ENCODE assay signal across 8 mouse cellular contexts in genomic region chr16:91935108-91935507, GRCm38 (mm10).
DNase-seq lines count a peak whose midpoint lies in the region; ATAC-seq and TF ChIP-seq lines count a peak whose summit lies in the region.

No protein-coding gene starts in this region.

- no peak overlapping the region for H3K4me3 ChIP-seq in midbrain, postnatal 0 days (ENCODE audit: low read depth, low read length)
- H3K4me3 ChIP-seq in midbrain, embryonic 11.5 days (ENCODE audit: low read depth, low read length), result no peak overlapping the region

- H3K36me3 ChIP-seq in midbrain, postnatal 0 days (ENCODE audit: insufficient read depth, low read length), result peaks cover under 1% of the 10 kb centered on the region; the same call in 1 of the 2 replicates
- no peaks in the 10 kb centered on the region for H3K36me3 ChIP-seq in midbrain, embryonic 11.5 days (ENCODE audit: control insufficient read depth, insufficient read depth, low read length)

- no peak overlapping the region for H3K9ac ChIP-seq in midbrain, postnatal 0 days (replicated peaks; ENCODE audit: low read length, poor library complexity, severe bottlenecking)
- H3K9ac ChIP-seq in midbrain, embryonic 11.5 days (ENCODE audit: low read length), result no peak overlapping the region

- H3K9me3 ChIP-seq in midbrain, postnatal 0 days (ENCODE audit: low read length), result no peaks in the 10 kb centered on the region
- H3K9me3 ChIP-seq in midbrain, embryonic 11.5 days (ENCODE audit: control insufficient read depth, low read length), result no peaks in the 10 kb centered on the region

- no peaks in the 10 kb centered on the region for H3K27me3 ChIP-seq in midbrain, postnatal 0 days (ENCODE audit: insufficient read depth, low read length)
- H3K27me3 ChIP-seq in midbrain, embryonic 11.5 days (ENCODE audit: control insufficient read depth, insufficient read depth, low read length), result no peaks in the 10 kb centered on the region

- ATAC-seq in midbrain, postnatal 0 days (ENCODE audit: low FRiP score), result no peak
- ATAC-seq in midbrain, embryonic 11.5 days (ENCODE audit: low FRiP score), result no peak

- no peak overlapping the region for H3K4me2 ChIP-seq in midbrain, postnatal 0 days (ENCODE audit: low read depth, low read length, poor library complexity, severe bottlenecking)
- H3K4me2 ChIP-seq in midbrain, embryonic 11.5 days, result no peak overlapping the region

- peak; percentile 93 for TF ChIP-seq CTCF in midbrain, postnatal 0 days (IDR thresholded peaks at IDR 0.05)

- DNase-seq in embryo, embryonic 10 days (ENCODE audit: low spot score), result peak; percentile 68
- no peak for DNase-seq in embryo, embryonic 9.5 days (ENCODE audit: extremely low spot score)
- peak; percentile 44 for DNase-seq in midbrain, postnatal 0 days (ENCODE audit: low spot score)
- no peak for DNase-seq in midbrain, embryonic 11.5 days (ENCODE audit: low spot score, missing footprints)
- peak; percentile 67 for DNase-seq in brain, adult 2 months (ENCODE audit: low read depth, low spot score)
- DNase-seq in kidney, postnatal 36 days, result peak; percentile 75 to 88
- peak; percentile 33 for DNase-seq in retina, embryonic 14.5 days (ENCODE audit: low spot score)
- no peak for DNase-seq in ovary, postnatal 14 days (ENCODE audit: low spot score)

- 0 out of 2 replicates have a peak, but pooled peaks cover 5% of the 10 kb centered on the region for H3K4me1 ChIP-seq in midbrain, postnatal 0 days (ENCODE audit: insufficient read depth, low read length)
- peaks cover 7% of the 10 kb centered on the region for H3K4me1 ChIP-seq in midbrain, embryonic 11.5 days (ENCODE audit: control insufficient read depth, insufficient read depth, low read length)

- WGBS in midbrain, postnatal 0 days, result 38% methylated on average over 8 of the region's 8 CpGs
- 42% methylated on average over 8 of the region's 8 CpGs for WGBS in midbrain, embryonic 11.5 days

- H3K27ac ChIP-seq in midbrain, postnatal 0 days (ENCODE audit: low read depth, low read length), result no peak overlapping the region
- no peak overlapping the region for H3K27ac ChIP-seq in midbrain, embryonic 11.5 days (ENCODE audit: low read depth, low read length)

Comparison
In these comparisons a context has a peak if more than half of its experiments do, and no peak if none do; other contexts are left out.
1. DNase-seq: peak in embryo, embryonic 10 days (single experiment), midbrain, postnatal 0 days (single experiment), brain, adult 2 months (single experiment), kidney, postnatal 36 days (2 of 2) and retina, embryonic 14.5 days (single experiment); none in embryo, embryonic 9.5 days (single experiment), midbrain, embryonic 11.5 days (single experiment) and ovary, postnatal 14 days (single experiment).